Mouse (Mus musculus): ENCODE results near the gene Ciart.

Ciart gene

GRCm38 (mm10) chr3:95901616-95902372 is 19.7 kb upstream of the Ciart start:
- WGBS = 64% methylated on average over 9 of the region's 9 CpGs

- 67% methylated on average over 13 of the region's 13 CpGs for WGBS
Observed at GRCm38 (mm10) chr3:95899800-95900524, 17.9 kb upstream of the Ciart start.

- WGBS = 81% methylated on average over 7 of the region's 7 CpGs
Observed at GRCm38 (mm10) chr3:95895501-95895900, 13.4 kb upstream of the Ciart start.

GRCm38 (mm10) chr3:95894317-95895160 is 12.5 kb upstream of the Ciart start:
- 3% methylated on average over 16 of the region's 16 CpGs for WGBS

- WGBS = under 1% methylated on average over 30 of the region's 43 CpGs
Observed at GRCm38 (mm10) chr3:95893606-95894316, 11.7 kb upstream of the Ciart start, which contains the start of gene Aph1a. Gene Aph1a, plus strand, starts transcription at chr3:95893969.

GRCm38 (mm10) chr3:95893126-95893525 is 11.1 kb upstream of the Ciart start:
- 8% methylated on average over 7 of the region's 7 CpGs for WGBS

GRCm38 (mm10) chr3:95892066-95893052 is 10.3 kb upstream of the Ciart start:
- 37% methylated on average over 11 of the region's 11 CpGs for WGBS

GRCm38 (mm10) chr3:95891211-95892065 is 9.4 kb upstream of the Ciart start, which contains the start of gene BC028528:
Gene BC028528, minus strand, starts transcription at chr3:95892005.
- WGBS = 44% methylated on average over 12 of the region's 12 CpGs

- WGBS = 77% methylated on average over 3 of the region's 3 CpGs
Observed at GRCm38 (mm10) chr3:95889664-95890063, 7.6 kb upstream of the Ciart start.

GRCm38 (mm10) chr3:95887596-95887995 is 5.5 kb upstream of the Ciart start:
- 90% methylated on average over 4 of the region's 4 CpGs for WGBS

- WGBS = 90% methylated on average over 5 of the region's 5 CpGs
Observed at GRCm38 (mm10) chr3:95884400-95884799, 2.3 kb upstream of the Ciart start.

GRCm38 (mm10) chr3:95882816-95883425 is 870 bp upstream of the Ciart start:
- WGBS = under 1% methylated on average over 24 of the region's 24 CpGs

GRCm38 (mm10) chr3:95879063-95879462 is 3.0 kb downstream of the Ciart start:
- 86% methylated on average over 4 of the region's 4 CpGs for WGBS

GRCm38 (mm10) chr3:95872048-95872447 is 10.0 kb downstream of the Ciart start:
- WGBS = 57% methylated on average over 7 of the region's 7 CpGs

GRCm38 (mm10) chr3:95871392-95871867 is 10.6 kb downstream of the Ciart start, which contains the start of gene Mrps21:
Gene Mrps21, minus strand, starts transcription at chr3:95871519.
- WGBS = under 1% methylated on average over 33 of the region's 33 CpGs

GRCm38 (mm10) chr3:95870976-95871375 is 11.1 kb downstream of the Ciart start:
- WGBS = 6% methylated on average over 15 of the region's 15 CpGs

- WGBS = 94% methylated on average over 2 of the region's 2 CpGs
Observed at GRCm38 (mm10) chr3:95867408-95867807, 14.6 kb downstream of the Ciart start.

- WGBS = 55% methylated on average over 5 of the region's 5 CpGs
Observed at GRCm38 (mm10) chr3:95866071-95866470, 16.0 kb downstream of the Ciart start.
